Comparison of ENCODE assay signal across 13 mouse cellular contexts in genomic region chr15:102007097-102008069, GRCm38 (mm10). TPM values are rescaled to one million over a fixed set of nuclear protein-coding genes. Genes with fewer than 3 reads are reported as not detected.
DNase-seq lines count a peak whose midpoint lies in the region; ATAC-seq and TF ChIP-seq lines count a peak whose summit lies in the region.
"Had no signal": no experiment of that assay in that cellular context is flagged by ENCODE, and none has a peak within 500 bp of the region (broad histone marks: within the 10 kb centered on the region; RNA-seq: fewer than 3 reads in every experiment).

No protein-coding gene starts in this region.

- no peak for TF ChIP-seq CTCF in kidney, adult 2 months (conservative IDR thresholded peaks at IDR 0.05; ENCODE audit: insufficient read depth, insufficient read length, low read depth, low read length)

- peak overlapping the region; percentile 39; the same call in 1 of the 2 replicates for H3K27ac ChIP-seq in kidney, adult 2 months (ENCODE audit: insufficient read depth, low read depth, low read length)
- H3K27ac ChIP-seq in kidney, embryonic 16.5 days (ENCODE audit: low read length), result no peak overlapping the region
- peak overlapping the region; percentile 32; the same call in 1 of the 2 replicates for H3K27ac ChIP-seq in hindbrain, embryonic 12.5 days
- peak overlapping the region; percentile 34; the same call in 1 of the 2 replicates for H3K27ac ChIP-seq in neural tube, embryonic 14.5 days (ENCODE audit: low read depth, low read length)
- H3K27ac ChIP-seq: limb, embryonic 13.5 days had no signal

- peak; percentile 20 for DNase-seq in kidney, adult 2 months
- peak; percentile 60 for DNase-seq in brain, adult 2 months (ENCODE audit: low read depth, low spot score)
- no peak for DNase-seq in frontal cortex, postnatal 10 days (ENCODE audit: low spot score in 2 of 2)
- no peak for DNase-seq in ovary, postnatal 14 days (ENCODE audit: low spot score)
- DNase-seq in gastrocnemius, adult 8-10 months (ENCODE audit: low spot score in 2 of 2), result no peak
- DNase-seq: cerebellum, adult 11 months had no signal

- H3K9ac ChIP-seq in kidney, embryonic 16.5 days (replicated peaks; ENCODE audit: low read length), result no peak overlapping the region
- no peak overlapping the region for H3K9ac ChIP-seq in hindbrain, embryonic 12.5 days
- H3K9ac ChIP-seq in neural tube, embryonic 14.5 days (replicated peaks; ENCODE audit: low read depth, low read length), result no peak overlapping the region
- H3K9ac ChIP-seq: limb, embryonic 13.5 days had no signal

- TF ChIP-seq POLR2A in kidney, adult 2 months (IDR thresholded peaks at IDR 0.05; ENCODE audit: low read depth, low read length), result no peak

- no peak for ATAC-seq in kidney, embryonic 16.5 days (ENCODE audit: low FRiP score, low TSS enrichment)
- peak; percentile 40; the same call in 1 of the 2 replicates for ATAC-seq in hindbrain, embryonic 12.5 days (ENCODE audit: low FRiP score)
- peak; percentile 79 for ATAC-seq in neural tube, embryonic 14.5 days (ENCODE audit: low read depth)

- H3K36me3 ChIP-seq in kidney, adult 2 months (ENCODE audit: control insufficient read depth, insufficient read depth, low read length), result no peaks in the 10 kb centered on the region
- no peaks in the 10 kb centered on the region for H3K36me3 ChIP-seq in kidney, embryonic 16.5 days (ENCODE audit: insufficient read depth, low read length)
- H3K36me3 ChIP-seq in hindbrain, embryonic 12.5 days, result no peaks in the 10 kb centered on the region
- no peaks in the 10 kb centered on the region for H3K36me3 ChIP-seq in neural tube, embryonic 14.5 days (ENCODE audit: control insufficient read depth, insufficient read depth, low read length)
- H3K36me3 ChIP-seq: limb, embryonic 13.5 days had no signal

- no peaks in the 10 kb centered on the region for H3K27me3 ChIP-seq in kidney, adult 2 months (replicated peaks; ENCODE audit: control insufficient read depth, insufficient read depth, low read length)
- H3K27me3 ChIP-seq in kidney, embryonic 16.5 days (ENCODE audit: insufficient read depth, low read length), result peaks cover 27% of the 10 kb centered on the region
- peaks cover 40% of the 10 kb centered on the region for H3K27me3 ChIP-seq in hindbrain, embryonic 12.5 days
- peaks cover 16% of the 10 kb centered on the region for H3K27me3 ChIP-seq in neural tube, embryonic 14.5 days (ENCODE audit: control insufficient read depth, insufficient read depth, low read length)

- no peaks in the 10 kb centered on the region for H3K9me3 ChIP-seq in kidney, embryonic 16.5 days (ENCODE audit: low read length)
- H3K9me3 ChIP-seq in hindbrain, embryonic 12.5 days (replicated peaks), result no peaks in the 10 kb centered on the region
- H3K9me3 ChIP-seq in neural tube, embryonic 14.5 days (ENCODE audit: control insufficient read depth, low read length), result no peaks in the 10 kb centered on the region
- H3K9me3 ChIP-seq: limb, embryonic 13.5 days had no signal

- H3K4me2 ChIP-seq in kidney, embryonic 16.5 days (replicated peaks; ENCODE audit: low read depth, low read length), result no peak overlapping the region
- H3K4me2 ChIP-seq in hindbrain, embryonic 12.5 days (replicated peaks), result no peak overlapping the region
- no peak overlapping the region for H3K4me2 ChIP-seq in neural tube, embryonic 14.5 days (ENCODE audit: low read depth, low read length)

- H3K4me1 ChIP-seq in kidney, adult 2 months (ENCODE audit: control insufficient read depth, insufficient read depth, low read length), result no peaks in the 10 kb centered on the region; the same call in 1 of the 2 replicates
- peaks cover 9% of the 10 kb centered on the region for H3K4me1 ChIP-seq in kidney, embryonic 16.5 days (ENCODE audit: insufficient read depth, low read length)
- peaks cover 38% of the 10 kb centered on the region for H3K4me1 ChIP-seq in hindbrain, embryonic 12.5 days
- H3K4me1 ChIP-seq in neural tube, embryonic 14.5 days (ENCODE audit: control insufficient read depth, insufficient read depth, low read length), result peaks cover 12% of the 10 kb centered on the region; the same call in 1 of the 2 replicates

- H3K4me3 ChIP-seq in kidney, adult 2 months (ENCODE audit: insufficient read depth, low read depth, low read length), result no peak overlapping the region
- no peak overlapping the region for H3K4me3 ChIP-seq in kidney, embryonic 16.5 days (ENCODE audit: low read length)
- H3K4me3 ChIP-seq in hindbrain, embryonic 12.5 days, result no peak overlapping the region
- H3K4me3 ChIP-seq in neural tube, embryonic 14.5 days (ENCODE audit: low read depth, low read length), result no peak overlapping the region
- H3K4me3 ChIP-seq: erythroblast, embryonic 14.5 days; limb, embryonic 13.5 days had no signal

- 70% methylated on average over 12 of the region's 12 CpGs for WGBS in kidney, adult 2 months
- 62% methylated on average over 12 of the region's 12 CpGs for WGBS in kidney, embryonic 16.5 days
- 48% methylated on average over 12 of the region's 12 CpGs for WGBS in hindbrain, embryonic 12.5 days
- 34% methylated on average over 12 of the region's 12 CpGs for WGBS in neural tube, embryonic 14.5 days

RNA-seq across cellular contexts. Expression of gene Krt8, which starts 3.1 kb away (rescaled TPM):
- 82.8 and 88.0 TPM in 2 replicates for polyA plus RNA-seq in kidney, adult 2 months (2012; rRNA removed)
- polyA plus RNA-seq in kidney, embryonic 16.5 days (2015; fragmentation: Nextera tagmentation; extraction: Ambion mirVana), result 267 and 282 TPM in 2 replicates
- 18.2 and 28.2 TPM in 2 replicates for polyA plus RNA-seq in hindbrain, embryonic 12.5 days (2016; fragmentation: Nextera tagmentation; extraction: Ambion mirVana)
- 0.49 and 1.4 TPM in 2 replicates for polyA plus RNA-seq in neural tube, embryonic 14.5 days (2014; fragmentation: Nextera tagmentation; extraction: Ambion mirVana)
- under 1 TPM in 1 of 4 experiments, not detected in 3; 0.32 TPM for total RNA-seq in gastrocnemius, adult 8-10 months (2022)

RNA-seq across cellular contexts. Expression of gene Krt18, which starts 20.6 kb away (rescaled TPM):
- polyA plus RNA-seq in kidney, adult 2 months (2012; rRNA removed), result 20.7 and 25.0 TPM in 2 replicates
- 216 and 223 TPM in 2 replicates for polyA plus RNA-seq in kidney, embryonic 16.5 days (2015; fragmentation: Nextera tagmentation; extraction: Ambion mirVana)
- polyA plus RNA-seq in hindbrain, embryonic 12.5 days (2016; fragmentation: Nextera tagmentation; extraction: Ambion mirVana), result 19.8 and 30.0 TPM in 2 replicates
- 0.61 and 0.75 TPM in 2 replicates for polyA plus RNA-seq in neural tube, embryonic 14.5 days (2014; fragmentation: Nextera tagmentation; extraction: Ambion mirVana)
- 1 to 10 TPM in 1 of 4 experiments, under 1 TPM in 3; 0.29 to 2.0 (median 0.42) TPM for total RNA-seq in gastrocnemius, adult 8-10 months (2022)

RNA-seq across cellular contexts. Expression of gene Krt78, which starts 53.3 kb away (rescaled TPM):
- polyA plus RNA-seq in kidney, adult 2 months (2012; rRNA removed), result 0.02 TPM in 1 of 2 replicates, not detected in the other
- polyA plus RNA-seq in kidney, embryonic 16.5 days (2015; fragmentation: Nextera tagmentation; extraction: Ambion mirVana), result 0.06 and 0.16 TPM in 2 replicates
- not detected in 2 replicates for polyA plus RNA-seq in hindbrain, embryonic 12.5 days (2016; fragmentation: Nextera tagmentation; extraction: Ambion mirVana)
- polyA plus RNA-seq in neural tube, embryonic 14.5 days (2014; fragmentation: Nextera tagmentation; extraction: Ambion mirVana), result 0.08 TPM in 1 of 2 replicates, not detected in the other
- not detected for total RNA-seq in gastrocnemius, adult 8-10 months (2022)
- total RNA-seq: monocyte, adult 5-6 weeks had no signal
- polyA plus RNA-seq: heart, embryonic 16.5 days; limb, embryonic 13.5 days had no signal

Comparison
In these comparisons a context has a peak if more than half of its experiments do, and no peak if none do; other contexts are left out.
1. DNase-seq: peak in kidney, adult 2 months (single experiment) and brain, adult 2 months (single experiment); none in frontal cortex, postnatal 10 days (0 of 2), ovary, postnatal 14 days (single experiment) and gastrocnemius, adult 8-10 months (0 of 2).
2. RNA of gene Krt18, which starts 20.6 kb away (polyA plus RNA-seq): 216 to 223 TPM in kidney, embryonic 16.5 days, 19.8 to 30.0 TPM in hindbrain, embryonic 12.5 days and 20.7 to 25.0 TPM in kidney, adult 2 months; 0.61 to 0.75 TPM in neural tube, embryonic 14.5 days; every median in the first group is over 10 times any median in the second.